Mouse (Mus musculus) stomach, postnatal 0 days (tissue): ENCODE results near the gene Fcho2. TPM values are rescaled to one million over a fixed set of nuclear protein-coding genes. Genes with fewer than 3 reads are reported as not detected.
A peak's percentile ranks its signal among the peaks of the same experiment; 100 is the strongest.
"Not testable (repeated sequence)": the region's sequence is repeated elsewhere in the genome, so short reads cannot be mapped to it uniquely, and the experiment has no call there.

Experiments
- ATAC-seq: fragments of 200-750 bp; cut with Nextera tagmentation; 2 replicates; pipeline ENCODE4 v1.8.0; 2017; ENCODE audit not compliant: low FRiP score, low TSS enrichment
- DNase-seq: peaks from one replicate; pipeline ENCODE4 v3.0.0-alpha.2; 2016; ENCODE audit warnings: low spot score
- H3K27ac ChIP-seq: fragments of 300-500 bp; sonication (generic); replicated peaks from 2 replicates; pipeline ENCODE4 v1.5.1; 2014; ENCODE audit warnings: mild to moderate bottlenecking, control low read depth
- H3K27me3 ChIP-seq: fragments of 300-500 bp; sonication (generic); 2 replicates; pipeline ENCODE4 v1.6.1; 2014; ENCODE audit warnings: low read length; ENCODE audit not compliant: control insufficient read depth, insufficient read depth
- H3K36me3 ChIP-seq: fragments of 300-500 bp; sonication (generic); 2 replicates; pipeline ENCODE4 v1.6.1; 2014; ENCODE audit warnings: low read length, mixed read lengths; ENCODE audit not compliant: control insufficient read depth, insufficient read depth
- H3K4me1 ChIP-seq: fragments of 300-500 bp; sonication (generic); replicated peaks from 2 replicates; pipeline ENCODE4 v1.6.1; 2014; ENCODE audit warnings: antibody characterized with exemption; ENCODE audit not compliant: control insufficient read depth, insufficient read depth
- H3K4me2 ChIP-seq: fragments of 300-500 bp; sonication (generic); replicated peaks from 2 replicates; pipeline ENCODE4 v1.6.1; 2014; ENCODE audit warnings: low read depth, mild to moderate bottlenecking, control low read depth, moderate library complexity
- H3K4me3 ChIP-seq: fragments of 300-500 bp; sonication (generic); 2 replicates; pipeline ENCODE4 v1.5.1; 2014; ENCODE audit warnings: low read depth, low read length, control low read depth
- H3K9ac ChIP-seq: fragments of 300-500 bp; sonication (generic); 2 replicates; pipeline ENCODE4 v1.6.1; 2014; ENCODE audit warnings: mild to moderate bottlenecking, low read length, control low read depth, mixed read lengths
- H3K9me3 ChIP-seq: fragments of 300-500 bp; sonication (generic); 2 replicates; pipeline ENCODE4 v1.6.1; 2016; ENCODE audit warnings: low read length; ENCODE audit not compliant: control insufficient read depth
- CTCF ChIP-seq: IDR thresholded peaks from 2 replicates; pipeline ENCODE4 v1.5.1; 2016; ENCODE audit warnings: antibody characterized with exemption, low read depth, mild to moderate bottlenecking, moderate library complexity
- EP300 ChIP-seq: optimal IDR thresholded peaks from 2 replicates; pipeline ENCODE3; 2016; ENCODE audit warnings: antibody characterized with exemption
- WGBS: fragments of 180-500 bp; shearing (Covaris S2); extraction: QIAGEN DNeasy Blood & Tissue Kit; methylation state at CpG from one replicate; pipeline ENCODE4 v1.1.7; 2014; 5-methylcytosine and 5-hydroxymethylcytosine counted together
- polyA plus RNA-seq: library from polyadenylated mRNA; unstranded; fragments of >200 nt; fragmentation: Nextera tagmentation; extraction: Ambion mirVana; gene quantifications from 2 replicates; pipeline ENCODE4 v1.2.1, GENCODE M21; 2015

The Fcho2 gene
- polyA plus RNA-seq, 1 experiment from 2014 or later = 21.9 TPM

DNA sequence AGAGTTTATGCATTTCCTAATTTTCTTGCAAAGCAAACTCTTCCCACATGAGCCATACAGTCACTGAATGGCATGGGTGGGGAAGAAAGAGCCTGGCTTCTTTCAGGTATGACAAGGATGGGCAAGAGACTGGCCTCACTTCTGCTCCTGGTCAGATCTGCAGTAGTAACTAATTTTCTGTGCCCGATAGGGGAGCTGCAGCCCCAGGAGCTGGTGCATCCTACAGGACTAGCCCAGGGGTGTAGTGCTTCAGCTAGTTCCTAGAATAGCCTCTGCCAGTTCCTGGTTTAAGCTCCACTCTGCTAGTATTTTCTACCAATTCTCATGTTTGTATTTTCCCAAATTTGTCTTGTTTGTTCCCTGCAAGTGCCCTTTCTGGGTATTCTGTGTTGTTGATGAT lies 18.9 kb upstream of the Fcho2 start:
- Histone ChIP-seq H3K36me3 (no peaks in the 10 kb centered on the region), H3K4me1 (no peaks in the 10 kb centered on the region), H3K27ac (no peak overlapping the region), H3K9me3 (no peaks in the 10 kb centered on the region), H3K4me3 (no peak overlapping the region), H3K27me3 (no peaks in the 10 kb centered on the region), H3K9ac (no peak overlapping the region), H3K4me2 (no peak overlapping the region)
- ATAC-seq = peak; percentile 51; the same call in 1 of the 2 replicates
- DNase-seq = peak; percentile 22
- WGBS = 45% methylated on average over 1 of the region's 1 CpGs
- TF ChIP-seq EP300 (no peak), CTCF (peak; percentile 45)

DNA sequence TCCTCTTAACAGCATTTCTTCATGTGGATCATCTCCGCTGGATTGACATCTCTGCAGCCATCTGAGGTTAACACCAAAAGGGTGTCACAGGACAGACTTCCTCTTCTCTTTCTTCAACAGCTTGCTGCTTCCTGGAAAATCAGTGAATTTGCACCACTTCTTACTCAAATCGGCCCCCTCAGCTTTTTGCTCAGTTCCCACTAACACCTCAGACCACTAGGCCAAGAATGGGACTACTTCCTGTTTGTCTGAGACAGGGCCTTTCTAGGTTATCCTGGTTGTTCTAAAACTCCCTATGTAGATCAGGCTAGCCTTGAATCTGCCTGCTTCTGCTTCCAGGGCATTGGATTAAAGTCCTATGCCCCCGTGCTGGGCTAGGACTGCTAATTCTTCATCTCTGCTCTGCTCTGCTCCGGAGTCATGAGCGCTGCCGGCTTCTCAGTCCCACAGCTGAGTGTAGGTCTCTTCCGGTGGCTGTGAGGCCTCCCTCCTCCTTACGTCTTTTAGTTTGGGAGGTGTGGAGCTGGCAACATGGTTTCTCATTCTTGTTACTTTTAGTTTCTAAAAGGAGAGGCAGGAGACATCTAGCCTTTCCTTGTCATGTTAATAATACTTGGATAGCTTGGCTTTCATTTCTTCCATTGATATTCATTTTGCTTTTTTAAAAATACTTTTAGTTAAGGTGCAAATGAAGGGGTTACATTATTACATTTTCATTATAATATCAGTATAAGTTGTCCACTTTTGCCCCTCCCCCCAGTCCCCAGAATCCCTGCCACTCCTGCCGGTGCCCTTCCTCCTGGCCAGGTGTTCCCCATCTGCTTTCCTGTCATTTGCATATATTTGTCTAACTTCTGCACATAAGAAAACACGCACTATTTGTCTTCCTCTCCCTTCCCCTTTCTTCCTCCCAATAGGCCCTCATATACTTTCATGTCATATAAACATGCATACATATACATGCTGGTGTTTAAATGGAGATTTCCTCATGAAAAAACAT lies 17.5 kb upstream of the Fcho2 start:
- H3K4me3 ChIP-seq = no peak overlapping the region
- no peaks in the 10 kb centered on the region for H3K4me1 ChIP-seq
- H3K27me3 ChIP-seq = no peaks in the 10 kb centered on the region
- no peaks in the 10 kb centered on the region for H3K9me3 ChIP-seq
- no peak overlapping the region for H3K27ac ChIP-seq
- H3K36me3 ChIP-seq = no peaks in the 10 kb centered on the region
- H3K9ac ChIP-seq = no peak overlapping the region
- TF ChIP-seq CTCF (no peak), EP300 (no peak)
- 71% methylated on average over 10 of the region's 10 CpGs for WGBS
- no peak for DNase-seq
- no peak overlapping the region for H3K4me2 ChIP-seq
- no peak for ATAC-seq

GRCm38 (mm10) chr13:98829026-98829425 lies 13.8 kb upstream of the Fcho2 start:
- not testable (repeated sequence) for H3K4me1 ChIP-seq, H3K36me3 ChIP-seq, H3K9ac ChIP-seq, H3K4me2 ChIP-seq, H3K4me3 ChIP-seq, H3K27ac ChIP-seq, H3K27me3 ChIP-seq, H3K9me3 ChIP-seq, ATAC-seq, DNase-seq
- 94% methylated on average over 6 of the region's 6 CpGs for WGBS

DNA sequence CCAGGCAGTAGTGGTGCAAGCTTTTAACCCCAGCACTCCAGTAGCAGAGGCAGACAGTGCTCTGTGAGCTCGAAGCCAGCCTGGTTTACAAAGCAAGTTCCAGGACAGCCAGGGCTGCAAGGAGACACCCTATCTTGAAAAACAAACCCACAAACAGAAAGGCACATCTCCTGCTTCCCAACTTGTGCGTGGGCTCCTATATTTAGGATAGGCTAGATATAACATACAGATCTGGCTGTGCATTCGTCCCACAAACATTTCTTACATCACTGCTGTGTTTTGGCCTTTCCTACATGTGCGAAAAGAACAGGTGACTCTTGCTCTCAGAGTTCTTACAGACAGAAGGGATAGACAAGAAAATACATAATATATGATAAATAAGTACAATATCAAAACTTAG lies 10.3 kb upstream of the Fcho2 start:
- ATAC-seq (no peak), DNase-seq (no peak)
- Histone ChIP-seq H3K4me3 (no peak overlapping the region), H3K36me3 (no peaks in the 10 kb centered on the region), H3K4me2 (no peak overlapping the region), H3K27me3 (no peaks in the 10 kb centered on the region), H3K27ac (no peak overlapping the region), H3K9me3 (no peaks in the 10 kb centered on the region), H3K9ac (no peak overlapping the region), H3K4me1 (no peaks in the 10 kb centered on the region)
- 74% methylated on average over 4 of the region's 4 CpGs for WGBS
- no peak for TF ChIP-seq CTCF

DNA sequence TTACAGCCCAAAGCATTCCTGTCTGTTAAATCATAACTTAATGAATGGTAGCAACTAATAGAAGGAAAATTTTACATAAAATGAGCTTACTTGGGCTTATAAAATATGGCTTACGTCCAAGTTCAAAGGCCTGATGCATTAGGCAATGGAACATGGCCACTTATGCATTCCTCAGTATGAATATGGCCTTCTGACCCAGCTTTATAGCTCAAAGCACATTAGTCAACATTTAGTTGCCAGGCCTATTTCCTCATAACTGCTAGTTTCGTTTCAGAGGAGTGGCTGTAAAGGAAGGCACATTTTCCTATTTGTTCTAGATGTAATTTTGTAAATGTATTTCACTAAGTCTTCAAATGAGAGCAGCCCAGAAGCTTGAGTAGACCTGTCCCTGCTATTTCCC lies 3.8 kb upstream of the Fcho2 start:
- DNase-seq (no peak), ATAC-seq (no peak)
- Histone ChIP-seq H3K9ac (no peak overlapping the region), H3K36me3 (no peaks in the 10 kb centered on the region), H3K4me1 (no peaks in the 10 kb centered on the region), H3K4me3 (no peak overlapping the region), H3K27ac (peak overlapping the region; percentile 31), H3K4me2 (no peak overlapping the region), H3K9me3 (no peaks in the 10 kb centered on the region), H3K27me3 (no peaks in the 10 kb centered on the region)
- TF ChIP-seq EP300 = no peak
- no peak for TF ChIP-seq CTCF
- WGBS = 31% methylated on average over 2 of the region's 2 CpGs

DNA sequence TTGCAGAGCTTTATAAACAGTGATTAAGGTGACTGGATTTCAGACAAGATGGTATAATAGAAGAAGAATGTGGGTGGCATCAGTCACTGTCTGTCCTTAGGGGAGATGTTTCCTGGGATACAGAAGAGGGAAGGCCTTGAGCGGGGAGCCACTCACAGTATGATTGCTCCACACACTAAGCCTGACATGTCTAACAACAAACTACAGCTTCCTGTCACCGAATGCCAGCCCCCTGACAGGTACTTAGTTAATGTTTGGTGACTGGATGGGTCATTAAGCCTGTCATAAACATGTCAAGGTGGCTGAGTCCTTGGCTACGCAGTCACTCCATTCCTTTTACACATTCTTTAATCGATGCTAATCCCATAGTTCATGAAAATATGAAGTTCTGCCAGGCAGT lies 3.0 kb upstream of the Fcho2 start:
- Histone ChIP-seq H3K4me1 (no peaks in the 10 kb centered on the region), H3K4me2 (no peak overlapping the region), H3K9ac (no peak overlapping the region), H3K9me3 (no peaks in the 10 kb centered on the region), H3K4me3 (no peak overlapping the region), H3K27ac (no peak overlapping the region), H3K27me3 (no peaks in the 10 kb centered on the region), H3K36me3 (no peaks in the 10 kb centered on the region)
- no peak for ATAC-seq
- WGBS = 61% methylated on average over 4 of the region's 4 CpGs
- no peak for TF ChIP-seq CTCF
- no peak for TF ChIP-seq EP300
- no peak for DNase-seq
